Mouse (Mus musculus) embryonic facial prominence, embryonic 14.5 days (tissue): ENCODE data around the gene Gm28308. TPM values are rescaled to one million over a fixed set of nuclear protein-coding genes. Genes with fewer than 3 reads are reported as not detected.

Experiments used
- ATAC-seq: fragments of 200-750 bp; cut with Nextera tagmentation; 2 replicates; pipeline ENCODE4 v1.8.0; 2017; ENCODE audit warnings: low read depth, moderate number of reproducible peaks, moderate TSS enrichment
- DNase-seq: peaks from one replicate; pipeline ENCODE4 v3.0.0-alpha.2; 2015; ENCODE audit warnings: low spot score
- H3K27ac ChIP-seq: fragments of 300-500 bp; sonication (generic); replicated peaks from 2 replicates; pipeline ENCODE4 v1.5.1; 2014; ENCODE audit warnings: low read depth, mild to moderate bottlenecking, low read length, moderate library complexity
- H3K27me3 ChIP-seq: fragments of 300-500 bp; sonication (generic); replicated peaks from 2 replicates; pipeline ENCODE4 v1.6.1; 2014; ENCODE audit warnings: low read length; ENCODE audit not compliant: control insufficient read depth, insufficient read depth
- H3K36me3 ChIP-seq: fragments of 300-500 bp; sonication (generic); 2 replicates; pipeline ENCODE4 v1.6.1; 2014; ENCODE audit warnings: low read length, mixed read lengths; ENCODE audit not compliant: control insufficient read depth, insufficient read depth
- H3K4me1 ChIP-seq: fragments of 300-500 bp; sonication (generic); 2 replicates; pipeline ENCODE4 v1.6.1; 2014; ENCODE audit warnings: antibody characterized with exemption, low read length; ENCODE audit not compliant: control insufficient read depth, insufficient read depth
- H3K4me2 ChIP-seq: fragments of 300-500 bp; sonication (generic); 2 replicates; pipeline ENCODE4 v1.6.1; 2014; ENCODE audit warnings: low read depth, mild to moderate bottlenecking, low read length, moderate library complexity, mixed read lengths
- H3K4me3 ChIP-seq: fragments of 300-500 bp; sonication (generic); 2 replicates; pipeline ENCODE4 v1.5.1; 2014; ENCODE audit warnings: low read depth, mild to moderate bottlenecking, low read length
- H3K9ac ChIP-seq: fragments of 300-500 bp; sonication (generic); 2 replicates; pipeline ENCODE4 v1.6.1; 2014; ENCODE audit warnings: low read depth, mild to moderate bottlenecking, low read length, moderate library complexity, mixed read lengths
- H3K9me3 ChIP-seq: fragments of 300-500 bp; sonication (generic); 2 replicates; pipeline ENCODE4 v1.6.1; 2016; ENCODE audit warnings: low read length; ENCODE audit not compliant: control insufficient read depth
- WGBS: fragments of 180-500 bp; shearing (Covaris S2); extraction: QIAGEN DNeasy Blood & Tissue Kit; methylation state at CpG from one replicate; pipeline ENCODE4 v1.1.7; 2014; 5-methylcytosine and 5-hydroxymethylcytosine counted together
- polyA plus RNA-seq: library from polyadenylated mRNA; unstranded; fragments of >200 nt; fragmentation: Nextera tagmentation; extraction: Ambion mirVana; gene quantifications from 2 replicates; pipeline ENCODE4 v1.2.1, GENCODE M21; 2014

Gm28308 gene
- polyA plus RNA-seq, 1 experiment from 2014 or later, result not detected

- Histone ChIP-seq H3K27ac (no peak overlapping the region), H3K4me2 (no peak overlapping the region), H3K9ac (no peak overlapping the region), H3K4me3 (no peak overlapping the region), H3K36me3 (no peaks in the 10 kb centered on the region), H3K4me1 (peaks cover 10% of the 10 kb centered on the region; the same call in 1 of the 2 replicates), H3K27me3 (peaks cover 100% of the 10 kb centered on the region), H3K9me3 (no peaks in the 10 kb centered on the region)
- DNase-seq, result no peak
- ATAC-seq, result no peak
- WGBS, result 10% methylated on average over 14 of the region's 14 CpGs
These were observed 5.6 kb upstream of the Gm28308 start for GRCm38 (mm10) chr6:52218643-52219215.

GRCm38 (mm10) chr6:52217895-52218642, 4.9 kb upstream of the Gm28308 start:
- Histone ChIP-seq H3K4me2 (peak overlapping the region; percentile 46; the same call in 1 of the 2 replicates), H3K36me3 (no peaks in the 10 kb centered on the region), H3K4me1 (peaks cover 10% of the 10 kb centered on the region; the same call in 1 of the 2 replicates), H3K27me3 (peaks cover 100% of the 10 kb centered on the region), H3K9ac (no peak overlapping the region), H3K27ac (no peak overlapping the region), H3K9me3 (no peaks in the 10 kb centered on the region), H3K4me3 (peak overlapping the region; percentile 29)
- ATAC-seq (no peak), DNase-seq (no peak)
- 2% methylated on average over 23 of the region's 23 CpGs for WGBS

- Histone ChIP-seq H3K4me1 (peaks cover 10% of the 10 kb centered on the region; the same call in 1 of the 2 replicates), H3K27me3 (peaks cover 100% of the 10 kb centered on the region), H3K9ac (no peak overlapping the region), H3K9me3 (no peaks in the 10 kb centered on the region), H3K4me2 (peak overlapping the region; percentile 46), H3K4me3 (peak overlapping the region; percentile 29), H3K27ac (no peak overlapping the region), H3K36me3 (no peaks in the 10 kb centered on the region)
- DNase-seq (no peak), ATAC-seq (no peak)
- 0% methylated on average over 15 of the region's 25 CpGs for WGBS
These were observed 4.3 kb upstream of the Gm28308 start for GRCm38 (mm10) chr6:52217459-52217768.

GRCm38 (mm10) chr6:52216691-52217458, 3.7 kb upstream of the Gm28308 start:
- no peak overlapping the region for H3K27ac ChIP-seq
- peak overlapping the region; percentile 46 for H3K4me2 ChIP-seq
- H3K36me3 ChIP-seq, result no peaks in the 10 kb centered on the region
- H3K27me3 ChIP-seq, result peaks cover 100% of the 10 kb centered on the region
- H3K4me3 ChIP-seq, result peak overlapping the region; percentile 29
- no peaks in the 10 kb centered on the region for H3K9me3 ChIP-seq
- 0 out of 2 replicates have a peak overlapping the region, but pooled peaks have one; percentile 14 for H3K9ac ChIP-seq
- ATAC-seq (no peak), DNase-seq (no peak)
- peaks cover 9% of the 10 kb centered on the region; the same call in 1 of the 2 replicates for H3K4me1 ChIP-seq
- WGBS, result 2% methylated on average over 44 of the region's 60 CpGs

- no peak for DNase-seq
- peaks cover 100% of the 10 kb centered on the region for H3K27me3 ChIP-seq
These were observed 2.8 kb upstream of the Gm28308 start for GRCm38 (mm10) chr6:52215771-52216535.

GRCm38 (mm10) chr6:52215070-52215469, 1.9 kb upstream of the Gm28308 start:
- Histone ChIP-seq H3K4me2 (no peak overlapping the region), H3K9ac (no peak overlapping the region), H3K4me3 (no peak overlapping the region), H3K9me3 (no peaks in the 10 kb centered on the region), H3K27ac (no peak overlapping the region), H3K27me3 (peaks cover 100% of the 10 kb centered on the region), H3K4me1 (peaks cover 7% of the 10 kb centered on the region; the same call in 1 of the 2 replicates), H3K36me3 (no peaks in the 10 kb centered on the region)
- 12% methylated on average over 3 of the region's 3 CpGs for WGBS
- no peak for ATAC-seq
- no peak for DNase-seq

More at GRCm38 (mm10) chr6:52215771-52216535, 2.8 kb upstream of the Gm28308 start:
- 0 out of 2 replicates have a peak overlapping the region, but pooled peaks have one; percentile 29 for H3K4me3 ChIP-seq
- ATAC-seq, result no peak
- WGBS, result 2% methylated on average over 30 of the region's 30 CpGs
- no peaks in the 10 kb centered on the region for H3K9me3 ChIP-seq
- no peaks in the 10 kb centered on the region for H3K36me3 ChIP-seq
- H3K27ac ChIP-seq, result no peak overlapping the region
- no peak overlapping the region for H3K4me2 ChIP-seq
- peaks cover 7% of the 10 kb centered on the region; the same call in 1 of the 2 replicates for H3K4me1 ChIP-seq
- H3K9ac ChIP-seq, result no peak overlapping the region

GRCm38 (mm10) chr6:52214271-52214670, 1.1 kb upstream of the Gm28308 start:
- no peak overlapping the region for H3K4me3 ChIP-seq
- ATAC-seq (no peak), DNase-seq (no peak)
- H3K9me3 ChIP-seq, result no peaks in the 10 kb centered on the region
- no peak overlapping the region for H3K4me2 ChIP-seq
- peaks cover 100% of the 10 kb centered on the region for H3K27me3 ChIP-seq
- peaks cover 7% of the 10 kb centered on the region; the same call in 1 of the 2 replicates for H3K4me1 ChIP-seq
- H3K27ac ChIP-seq, result no peak overlapping the region
- H3K36me3 ChIP-seq, result no peaks in the 10 kb centered on the region
- 12% methylated on average over 5 of the region's 5 CpGs for WGBS
- H3K9ac ChIP-seq, result no peak overlapping the region
